Mouse (Mus musculus): Measurements from ENCODE around the gene Pde4d.

Gene Pde4d

DNA sequence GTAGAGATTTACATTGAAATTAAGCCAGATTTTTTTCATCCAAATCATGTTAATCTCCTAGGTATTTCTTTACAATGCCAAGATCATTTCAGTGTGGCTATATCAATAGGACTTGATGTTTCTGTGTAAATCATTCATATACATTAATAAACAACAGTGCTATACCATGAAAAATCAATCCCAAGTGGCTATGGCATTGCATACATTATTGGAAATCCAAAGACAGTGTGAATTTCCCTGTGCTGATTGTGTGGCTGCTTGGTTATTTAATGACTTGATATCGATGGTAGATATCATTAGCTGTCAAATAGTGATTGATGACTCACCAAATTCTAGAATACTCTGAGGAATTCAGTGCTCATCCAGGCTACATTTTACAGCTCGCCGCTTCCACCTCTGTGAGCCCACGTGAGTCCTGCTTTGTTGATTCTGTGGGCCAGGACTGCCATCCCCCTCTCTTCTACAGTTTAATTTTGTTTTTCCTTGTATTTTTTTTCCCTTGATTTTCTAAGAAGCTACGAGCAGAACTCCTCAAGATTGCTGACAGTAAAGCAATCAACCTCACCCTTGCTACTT lies 1085.0 kb downstream of the Pde4d start:
- no peak for DNase-seq

DNA sequence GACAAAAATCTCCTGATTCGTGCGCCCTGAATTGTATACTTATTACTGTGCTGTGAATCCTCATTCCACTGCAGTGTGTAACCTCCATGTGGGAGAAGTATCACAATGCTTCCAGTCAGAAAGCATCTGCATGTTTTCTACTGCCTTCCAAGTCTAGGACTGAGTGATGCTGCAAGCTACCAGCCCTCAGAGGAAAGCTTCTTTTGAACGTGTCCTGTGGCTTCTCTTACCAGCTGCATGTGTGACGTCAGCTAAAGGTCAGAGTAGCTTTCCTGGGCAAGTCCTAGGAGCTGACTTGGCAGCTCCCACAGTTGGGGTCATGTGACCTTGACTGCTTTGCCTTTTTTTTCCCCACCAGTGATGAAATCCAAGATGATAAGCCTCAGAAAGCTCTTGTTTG lies 1086.9 kb downstream of the Pde4d start:
- no peak for DNase-seq

DNA sequence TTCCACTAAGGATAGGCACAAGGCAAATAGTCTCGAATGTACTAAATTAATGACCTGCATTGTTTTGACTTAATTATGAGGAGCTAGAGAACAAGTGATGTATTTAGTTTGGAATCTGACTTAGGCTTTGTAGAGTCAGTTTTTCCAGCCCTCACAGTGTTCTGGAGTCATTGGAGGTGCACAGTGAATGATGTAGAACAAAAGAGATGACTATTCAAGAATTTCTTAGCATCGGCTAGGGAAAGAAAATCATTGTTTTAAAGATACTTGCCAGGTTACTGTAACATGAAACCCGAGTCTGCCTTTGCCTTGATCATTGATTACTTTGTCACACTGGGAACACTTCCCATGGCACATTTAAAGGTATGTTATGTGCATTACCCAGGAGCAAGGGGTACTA lies 1089.6 kb downstream of the Pde4d start:
- no peak for DNase-seq

DNA sequence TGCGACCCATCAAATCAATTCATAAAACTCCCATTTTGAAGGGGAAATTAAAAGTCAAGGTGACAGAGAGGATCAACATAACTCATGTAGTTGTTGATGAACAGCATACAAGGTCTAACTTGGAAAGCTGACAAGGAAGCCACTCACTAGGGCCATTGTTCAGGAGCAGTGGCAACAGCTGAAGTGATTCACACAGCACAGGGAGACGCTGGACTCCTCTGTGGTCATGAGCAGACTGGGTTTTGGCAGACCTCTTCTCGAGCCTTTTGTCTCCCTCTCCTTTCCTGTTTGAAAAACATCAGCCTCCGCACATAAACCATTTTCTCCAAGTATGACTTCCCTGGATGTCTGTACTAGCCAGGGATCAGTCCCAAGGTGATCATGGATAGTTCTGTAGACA lies 1094.9 kb downstream of the Pde4d start:
- DNase-seq: no peak

DNA sequence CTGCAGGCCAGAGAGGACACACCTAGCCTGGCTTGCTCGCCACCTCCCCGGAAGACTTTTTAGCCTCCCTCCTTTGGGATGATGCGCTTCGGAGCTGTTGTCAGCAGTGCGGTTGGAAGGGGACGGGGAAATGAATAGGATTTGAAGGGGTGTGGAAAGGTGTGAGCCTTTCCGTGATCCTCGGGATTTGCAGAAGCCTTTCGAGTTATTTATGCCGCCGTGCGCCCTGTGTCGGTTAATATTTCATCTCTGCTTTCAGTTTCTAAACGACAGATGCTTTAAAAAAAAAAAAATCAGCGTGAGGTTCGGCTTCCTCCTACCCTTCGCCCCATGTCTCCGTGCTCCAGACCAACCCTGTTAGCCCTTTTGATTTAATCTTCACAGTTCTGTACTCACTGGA lies 1096.6 kb downstream of the Pde4d start:
- DNase-seq: no peak

DNA sequence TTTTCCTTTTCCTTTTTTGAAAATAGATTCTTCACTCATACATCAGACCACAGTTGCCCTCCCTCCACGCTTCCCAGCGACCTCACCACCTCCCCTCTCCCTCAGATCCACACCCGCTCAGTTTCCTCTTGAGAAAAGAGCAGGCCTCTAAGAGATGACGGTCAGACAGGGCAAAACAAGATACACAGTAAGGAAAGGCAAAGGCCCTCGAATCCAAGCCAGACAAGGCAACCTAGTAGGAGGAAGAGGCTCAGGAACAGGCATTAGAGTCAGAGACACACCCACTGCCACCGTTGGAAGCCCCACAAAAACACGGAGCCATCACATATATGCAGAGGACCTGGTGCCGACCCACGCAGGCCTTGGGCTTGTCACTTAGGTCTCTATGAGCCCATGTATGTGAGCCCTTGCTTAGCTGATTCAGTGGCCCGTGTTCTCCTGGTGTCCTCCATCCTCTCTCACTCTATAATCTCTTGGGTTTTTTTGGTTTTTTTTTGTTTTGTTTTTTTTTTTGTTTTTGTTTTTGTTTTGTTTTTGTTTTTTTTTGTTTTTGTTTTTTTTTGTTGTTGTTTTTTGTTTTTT lies 1097.3 kb downstream of the Pde4d start:
- no peak for DNase-seq

DNA sequence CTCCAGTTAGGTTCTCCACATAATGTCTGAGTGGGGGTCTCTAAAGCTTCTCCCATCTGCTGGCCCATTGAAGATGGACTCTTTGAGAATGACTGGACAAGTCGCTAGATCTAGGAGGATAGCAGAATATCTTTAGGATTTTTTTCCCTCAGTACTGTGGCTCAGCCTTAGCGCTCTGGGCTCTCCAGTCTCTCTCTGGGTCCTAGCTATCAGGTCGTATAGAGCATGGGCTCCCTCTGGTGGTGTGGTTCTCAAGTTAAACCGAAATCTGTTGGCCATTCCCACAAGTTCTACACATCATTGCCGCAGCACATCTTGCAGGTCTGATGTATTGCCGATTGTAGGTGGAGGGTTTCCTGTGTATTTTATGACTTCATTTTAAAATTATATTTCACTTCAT lies 1098.0 kb downstream of the Pde4d start:
- DNase-seq: peak; percentile 91

DNA sequence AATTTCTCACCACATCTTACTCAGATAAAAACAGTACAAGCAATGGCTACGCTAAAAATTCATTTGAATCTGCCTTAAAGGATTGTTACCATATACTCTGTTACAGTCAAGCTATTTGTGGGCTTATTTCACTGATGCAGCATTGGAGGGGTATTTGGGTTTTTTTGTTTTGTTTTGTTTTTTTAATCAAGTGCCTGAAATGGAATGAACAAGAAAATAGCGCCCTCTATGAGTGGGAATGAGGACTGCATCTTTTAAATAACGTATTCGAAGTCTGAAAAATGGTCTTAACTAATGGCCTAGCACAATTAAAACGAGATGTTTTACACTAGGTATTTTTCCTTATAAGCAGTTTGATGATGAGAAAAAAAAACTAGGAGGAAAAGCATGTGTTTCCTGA lies 1098.5 kb downstream of the Pde4d start:
- DNase-seq: peak; percentile 26

DNA sequence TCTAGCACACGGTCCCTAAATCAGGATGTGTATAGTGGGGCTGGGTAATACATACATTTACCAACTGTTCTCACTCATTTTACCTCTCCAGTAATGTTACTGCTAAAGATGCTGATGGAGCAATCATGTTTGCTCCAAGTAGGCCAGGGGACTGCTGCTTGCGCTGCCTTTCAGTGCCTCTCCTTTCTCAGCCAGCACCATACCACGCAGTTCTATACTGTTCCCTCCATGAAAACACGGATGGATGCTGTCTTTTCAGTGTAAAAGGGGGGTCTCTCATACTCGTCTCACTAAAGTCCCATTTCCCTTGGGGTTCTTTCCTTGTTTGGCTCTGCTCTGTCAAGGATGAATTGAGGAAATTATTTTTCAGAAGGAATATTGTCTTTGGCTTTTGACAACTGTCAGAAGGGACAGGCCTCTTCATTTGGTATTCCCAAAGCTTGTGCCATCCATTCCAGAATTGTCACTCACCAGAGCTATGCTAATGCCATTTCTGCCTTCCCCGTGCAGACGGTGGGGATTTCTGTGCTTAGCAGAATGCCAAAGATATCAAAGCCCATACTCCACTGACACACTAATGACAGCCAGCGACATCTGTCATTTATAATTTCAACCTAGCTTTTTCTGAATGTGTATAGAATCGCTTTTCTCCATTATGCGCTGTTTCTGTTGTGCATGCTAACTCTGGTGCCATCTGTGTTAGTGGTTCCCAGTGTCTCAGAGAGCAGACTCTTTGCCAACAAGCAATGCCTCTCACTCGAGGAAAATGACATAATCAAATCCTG lies 1099.2 kb downstream of the Pde4d start:
- DNase-seq: no peak

DNA sequence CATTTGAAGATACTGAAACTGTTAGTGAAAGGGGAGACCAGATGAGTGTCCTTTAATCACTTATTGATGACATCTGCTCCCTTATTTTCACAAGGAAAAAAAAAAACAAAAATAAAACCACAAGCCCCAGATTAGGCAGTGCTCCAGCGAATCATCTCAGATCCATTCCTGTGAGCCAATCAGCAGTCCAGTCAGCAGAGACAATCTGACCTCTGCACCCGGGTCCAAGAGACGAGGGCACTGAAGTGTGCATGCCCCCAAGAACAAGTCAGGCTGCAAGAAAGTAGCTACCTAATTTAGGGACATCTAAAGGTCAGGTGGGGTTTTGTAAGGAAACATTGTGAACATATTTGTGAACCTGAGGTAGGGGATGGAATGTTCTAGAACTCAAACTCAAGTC lies 1102.1 kb downstream of the Pde4d start:
- no peak for DNase-seq

DNA sequence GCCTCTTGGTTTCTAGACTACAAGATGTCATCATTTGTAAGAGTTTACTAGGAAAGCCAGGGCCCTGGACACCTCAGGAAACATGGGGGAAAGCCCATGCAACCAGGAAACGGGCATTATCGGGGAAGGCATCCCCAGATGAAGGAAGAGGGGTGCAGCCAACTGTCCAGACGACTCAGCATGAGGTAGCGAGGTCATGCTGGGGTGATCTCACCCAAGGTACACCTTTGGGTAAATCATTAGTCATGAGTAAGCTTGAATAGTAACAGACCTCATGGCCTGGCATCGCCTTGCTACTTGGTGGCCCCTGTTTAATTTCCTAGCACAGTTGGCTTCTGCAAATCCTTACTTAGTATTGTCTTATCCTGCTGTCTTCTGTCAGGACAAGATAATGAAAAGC lies 1105.8 kb downstream of the Pde4d start:
- no peak for DNase-seq

DNA sequence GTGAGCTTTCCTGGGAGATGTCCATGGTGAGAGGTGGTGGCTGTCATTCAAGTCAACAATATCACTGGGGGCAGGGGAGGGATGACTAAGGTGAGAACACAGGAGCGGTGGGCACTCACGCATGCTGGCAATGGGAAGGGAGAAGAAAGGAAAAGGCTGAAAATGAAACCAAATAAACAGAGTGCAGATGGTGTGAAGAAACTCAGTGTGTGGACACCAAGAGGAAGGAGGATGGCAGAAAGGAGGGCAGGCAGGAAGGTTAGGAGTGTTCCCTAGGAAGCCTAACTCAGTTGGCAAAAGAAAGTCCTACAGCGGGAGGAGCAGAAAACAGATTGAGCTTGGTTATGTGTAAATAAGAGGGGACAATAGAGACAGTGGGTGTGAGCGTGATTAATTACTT lies 1107.1 kb downstream of the Pde4d start:
- DNase-seq: no peak

DNA sequence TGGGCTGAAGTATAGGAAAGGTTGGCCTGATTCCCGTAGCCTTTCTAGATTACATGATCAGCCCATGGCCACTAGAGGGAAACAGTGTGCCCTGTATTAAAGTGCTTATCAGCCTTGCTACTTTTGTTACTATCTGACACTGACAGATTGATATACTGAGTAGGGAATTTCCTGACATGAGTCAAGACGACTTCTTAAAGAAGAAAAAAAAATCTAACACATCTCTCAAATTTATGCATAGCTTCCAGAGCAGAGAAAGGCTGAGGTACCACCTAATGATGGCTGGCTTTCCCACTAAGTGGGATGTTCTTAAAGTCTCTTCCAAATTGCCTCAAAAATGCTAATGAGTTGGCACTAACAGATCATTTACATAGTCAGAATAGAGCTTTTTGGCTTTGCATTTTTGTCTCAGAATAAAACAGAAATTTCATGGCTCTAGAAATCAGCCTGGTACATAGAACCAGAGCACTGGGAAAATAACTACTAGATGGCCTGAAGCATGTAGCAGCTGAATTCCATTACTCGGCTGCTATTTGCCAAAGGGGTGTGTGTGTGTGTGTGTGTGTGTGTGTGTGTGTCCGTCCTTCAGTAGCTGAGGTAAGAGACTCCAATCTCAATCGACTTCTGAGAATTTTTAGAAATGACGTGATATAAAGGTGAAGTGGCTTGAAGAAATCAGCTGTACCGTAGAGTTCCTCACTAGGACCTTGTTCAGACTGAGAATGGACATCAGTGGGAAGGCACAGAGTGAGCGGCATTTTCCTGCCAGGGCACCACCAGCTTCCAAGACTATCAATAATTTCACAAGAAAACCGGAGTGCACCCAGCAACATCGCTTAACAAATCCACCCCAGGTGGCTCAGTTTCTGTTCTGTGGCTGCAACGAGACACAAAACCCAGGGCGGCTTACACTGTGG lies 1108.9 kb downstream of the Pde4d start:
- DNase-seq: peak; percentile 59

DNA sequence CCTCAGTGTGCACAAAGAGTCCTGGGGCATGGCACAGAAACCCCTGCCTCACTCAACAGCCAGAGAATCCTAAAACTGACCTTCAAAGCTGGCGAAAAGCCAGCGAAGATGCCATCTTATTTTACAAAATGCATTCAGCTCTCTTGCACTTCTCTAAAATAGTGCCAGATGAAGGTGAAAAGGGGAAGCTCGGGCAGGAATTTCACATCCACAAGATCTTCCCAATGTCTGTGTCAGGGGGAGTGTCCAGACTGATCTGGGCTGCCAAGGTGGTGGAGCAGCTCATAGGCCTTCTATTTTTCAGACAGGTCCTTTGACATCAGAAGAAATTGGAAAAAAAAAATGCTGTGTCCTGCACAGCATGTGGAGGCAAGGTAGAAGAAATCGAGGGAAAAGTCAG lies 1110.5 kb downstream of the Pde4d start:
- no peak for DNase-seq

DNA sequence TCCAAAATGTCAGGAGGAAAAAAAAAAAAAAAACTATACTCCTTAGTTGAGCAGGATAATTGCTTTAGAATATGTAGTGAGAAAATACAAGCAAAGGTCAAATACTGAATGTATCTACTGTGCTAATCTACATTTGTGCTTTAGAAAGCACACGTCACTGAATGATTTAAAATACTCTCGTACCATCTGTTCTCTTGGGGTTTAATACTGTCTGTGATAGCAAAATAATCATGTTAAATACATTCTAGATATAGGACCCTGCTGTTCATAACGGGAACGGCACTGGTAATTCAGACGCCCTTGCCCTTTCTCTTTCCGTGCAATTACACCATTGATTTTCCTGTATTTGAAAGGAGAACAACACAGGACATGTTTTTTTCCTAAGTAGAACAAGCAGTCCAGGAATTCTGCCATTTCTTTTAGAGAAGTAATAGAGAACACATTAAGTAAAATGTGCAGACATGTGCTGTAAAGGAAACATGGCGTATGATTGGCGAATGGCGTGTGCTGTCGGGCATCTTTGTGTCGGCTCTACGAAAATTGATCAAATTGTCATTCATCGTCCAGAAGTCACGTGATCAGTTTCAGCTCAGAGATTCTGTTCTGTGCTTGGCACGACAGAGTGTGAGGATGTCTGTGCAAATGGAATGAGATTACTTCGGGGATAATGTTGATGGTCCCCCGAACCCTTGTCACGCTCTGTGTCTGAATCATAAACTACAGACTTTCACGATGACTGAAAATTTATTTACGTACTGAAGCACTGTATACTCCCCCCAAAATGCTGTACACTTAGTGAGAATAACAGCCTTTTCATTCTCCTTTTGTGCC lies 1119.1 kb downstream of the Pde4d start:
- no peak for DNase-seq

DNA sequence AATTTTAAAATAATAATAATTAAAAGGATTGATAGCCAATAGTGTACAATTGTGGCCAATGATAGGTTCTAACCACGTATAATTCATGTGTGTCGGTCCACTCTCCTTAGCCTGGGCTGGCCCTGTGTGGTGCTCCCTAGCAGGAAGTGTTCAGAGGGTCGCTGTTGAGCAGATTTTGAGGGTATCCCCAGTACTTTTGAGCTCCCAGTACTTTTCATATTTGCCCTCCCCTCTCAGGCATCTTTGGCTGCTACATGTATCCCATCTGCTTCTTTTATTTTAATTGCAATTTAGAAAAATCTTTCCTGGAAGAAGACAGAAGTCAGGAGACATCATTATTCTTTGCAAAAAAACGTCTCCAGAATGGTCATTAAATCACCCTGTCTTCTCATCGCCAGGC lies 1119.7 kb downstream of the Pde4d start:
- no peak for DNase-seq

DNA sequence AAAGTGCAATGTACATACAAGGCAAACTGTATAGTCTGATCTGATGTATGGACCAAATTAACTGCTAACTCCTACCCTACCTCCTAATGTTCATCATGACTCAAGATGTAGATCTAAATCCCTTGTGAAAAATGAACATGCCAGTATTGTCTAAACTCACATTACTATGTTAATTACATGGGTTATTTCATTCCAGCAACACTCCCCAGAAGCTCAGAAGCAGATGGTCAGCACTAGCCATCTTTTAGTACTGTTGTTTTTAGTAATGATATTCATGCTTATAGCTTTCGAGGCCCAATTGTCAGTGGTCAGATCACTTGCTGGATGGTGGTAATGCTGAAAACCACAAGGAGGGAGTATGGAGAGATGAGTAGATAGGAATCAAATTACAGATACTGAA lies 1127.0 kb downstream of the Pde4d start:
- DNase-seq: no peak

DNA sequence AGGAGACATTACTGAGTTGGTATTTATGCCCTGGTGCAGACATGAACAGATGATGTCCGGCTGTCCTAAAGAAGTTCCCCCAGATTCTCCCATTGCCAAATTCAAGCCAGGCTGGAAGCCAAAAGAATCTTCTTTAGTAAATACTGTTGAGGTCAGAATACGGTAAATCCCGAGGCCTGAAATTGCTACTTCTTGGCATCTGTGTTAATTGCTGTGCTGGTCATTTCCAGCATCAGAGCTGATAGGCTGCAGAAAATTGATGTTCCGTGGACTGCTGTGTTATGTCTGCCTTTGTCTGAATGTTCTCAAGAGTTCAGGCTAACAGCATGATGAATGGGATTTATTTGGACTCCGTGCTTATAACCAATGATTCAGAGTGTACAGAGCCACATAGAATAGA lies 1127.7 kb downstream of the Pde4d start:
- no peak for DNase-seq

DNA sequence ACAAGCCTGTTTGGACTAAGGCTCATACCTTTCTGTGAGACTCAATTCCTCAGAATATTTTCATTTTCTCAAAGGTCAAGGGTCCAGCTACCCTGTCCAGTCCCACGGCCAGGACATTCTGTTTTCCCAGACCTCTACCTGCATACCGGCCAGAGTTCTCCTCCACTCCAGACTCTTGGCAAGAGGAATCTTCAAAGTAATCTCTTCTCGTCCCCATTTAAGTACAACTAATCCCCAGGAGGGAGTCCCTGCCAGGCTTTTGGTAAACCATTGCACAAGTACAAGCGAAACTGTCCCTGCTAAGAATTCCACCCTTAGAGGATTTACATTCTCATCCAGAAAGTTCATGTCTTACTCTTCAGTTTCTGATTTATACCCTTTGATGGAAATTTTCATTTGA lies 1128.2 kb downstream of the Pde4d start:
- DNase-seq: no peak

DNA sequence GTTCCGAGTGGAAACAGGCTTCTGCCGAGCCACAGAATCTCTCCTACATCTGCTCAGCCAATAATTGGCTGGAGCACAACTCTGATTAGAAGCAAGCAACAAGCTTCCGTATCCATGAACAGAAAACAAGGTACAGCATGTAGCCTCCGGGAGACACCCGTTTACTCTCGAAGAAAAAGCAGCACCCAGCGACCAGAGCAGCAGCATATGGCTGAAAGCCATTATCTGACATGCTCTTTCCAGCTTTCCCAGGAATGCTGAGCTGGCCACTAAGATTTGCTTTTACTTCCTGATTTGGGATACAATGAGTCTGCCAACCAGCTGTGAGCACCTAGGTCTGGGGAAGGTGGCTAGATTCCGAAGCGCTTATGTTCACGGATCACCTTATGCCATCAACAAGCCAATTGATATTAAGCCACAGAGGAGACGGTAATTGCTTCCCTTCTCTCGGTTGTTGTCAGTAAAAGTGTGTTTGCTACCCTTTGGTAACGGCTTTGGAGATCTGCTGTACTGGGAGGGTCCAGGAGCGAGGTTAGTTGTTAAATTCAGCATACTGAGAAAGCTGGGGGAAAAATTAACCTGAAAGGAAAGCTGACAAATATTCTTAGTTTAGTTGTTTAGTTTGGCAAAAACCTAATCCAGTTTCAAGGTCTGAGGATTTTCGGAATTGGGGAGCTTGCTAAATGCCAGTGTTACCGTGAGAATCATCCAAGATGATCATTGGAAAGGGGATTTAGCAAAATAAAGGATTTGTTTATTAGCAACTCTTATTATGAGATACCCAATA lies 1131.7 kb downstream of the Pde4d start:
- no peak for DNase-seq

DNA sequence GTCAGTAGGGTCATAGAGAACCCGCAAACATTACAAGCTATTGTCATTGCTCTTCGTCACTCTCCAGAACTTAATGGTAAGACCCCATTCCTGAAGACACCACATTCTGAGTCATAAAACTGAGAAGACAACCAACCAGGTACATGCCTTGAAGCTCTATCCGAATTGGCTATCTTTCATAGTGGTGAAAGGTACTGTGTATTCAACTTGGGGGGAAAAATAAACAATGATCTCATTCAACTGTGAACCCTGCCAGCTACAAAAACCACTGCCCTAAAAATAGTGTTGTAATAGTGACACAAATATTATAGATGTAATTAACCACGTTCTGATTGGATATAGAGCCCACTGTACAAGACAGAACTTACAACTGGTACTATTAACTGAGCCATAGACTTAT lies 1140.3 kb downstream of the Pde4d start:
- no peak for DNase-seq
